Mouse (Mus musculus): ENCODE data around the gene Hoxc10.

The Hoxc10 gene

GRCm38 (mm10) chr15:102990461-102991397 lies 24.1 kb downstream of the Hoxc10 start, which contains the start of gene Hoxc8:
Gene Hoxc8, plus strand, starts transcription at chr15:102990607.
- DNase-seq (ENCODE audit: low read depth, low spot score): no peak

- DNase-seq (ENCODE audit: low read depth, low spot score): no peak
Measured at GRCm38 (mm10) chr15:102991782-102992181, 25.2 kb downstream of the Hoxc10 start.

GRCm38 (mm10) chr15:102992206-102992605 lies 25.6 kb downstream of the Hoxc10 start:
- DNase-seq (ENCODE audit: low read depth, low spot score): no peak

GRCm38 (mm10) chr15:102992863-102993262 lies 26.3 kb downstream of the Hoxc10 start:
- DNase-seq (ENCODE audit: low read depth, low spot score): no peak

GRCm38 (mm10) chr15:102996548-102996947 lies 30.0 kb downstream of the Hoxc10 start:
- no peak for DNase-seq (ENCODE audit: low read depth, low spot score)

- no peak for DNase-seq (ENCODE audit: low read depth, low spot score)
Measured at GRCm38 (mm10) chr15:102997431-102997830, 30.8 kb downstream of the Hoxc10 start.

GRCm38 (mm10) chr15:102997939-102998355 lies 31.4 kb downstream of the Hoxc10 start, which contains the start of gene Hoxc6:
Gene Hoxc6, plus strand, starts transcription at chr15:102998257.
- no peak for DNase-seq (ENCODE audit: low read depth, low spot score)

DNA sequence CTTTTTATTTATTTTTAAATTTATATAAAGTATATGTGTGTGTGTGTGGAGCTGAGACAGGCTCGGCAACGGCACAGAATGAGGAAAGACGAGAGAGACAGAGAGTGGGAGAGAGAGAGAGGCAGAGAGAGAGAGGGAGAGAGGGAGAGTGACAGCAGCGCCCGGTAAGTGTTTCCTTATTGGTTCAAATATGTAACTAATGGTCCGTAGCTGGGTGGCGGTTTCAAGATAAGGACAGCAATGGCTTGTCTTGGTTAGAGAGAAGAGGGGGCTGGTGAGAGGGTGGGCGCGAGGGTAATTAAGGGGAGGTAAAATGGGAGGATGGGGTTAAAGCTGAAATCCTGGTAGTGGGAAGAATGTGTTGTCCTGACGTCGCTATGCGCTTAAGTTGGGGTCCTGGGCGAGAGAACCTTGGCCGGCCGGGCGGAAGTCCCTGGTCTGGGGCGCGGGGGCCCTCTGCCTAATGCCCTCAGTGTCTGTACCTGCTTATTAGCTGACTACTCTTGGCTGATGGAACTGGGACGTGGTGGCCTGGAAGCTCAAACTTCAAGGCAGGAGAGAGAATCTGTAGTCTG lies 32.1 kb downstream of the Hoxc10 start:
- DNase-seq (ENCODE audit: low read depth, low spot score): no peak

GRCm38 (mm10) chr15:102999183-102999831 lies 32.7 kb downstream of the Hoxc10 start:
- DNase-seq (ENCODE audit: low read depth, low spot score): peak; percentile 22

GRCm38 (mm10) chr15:102999955-103000354 lies 33.4 kb downstream of the Hoxc10 start:
- no peak for DNase-seq (ENCODE audit: low read depth, low spot score)

GRCm38 (mm10) chr15:103000501-103000901 lies 33.9 kb downstream of the Hoxc10 start:
- DNase-seq (ENCODE audit: low read depth, low spot score): no peak

GRCm38 (mm10) chr15:103001370-103001769 lies 34.8 kb downstream of the Hoxc10 start:
- no peak for DNase-seq (ENCODE audit: low read depth, low spot score)

- DNase-seq (ENCODE audit: low read depth, low spot score): no peak
Measured at GRCm38 (mm10) chr15:103002156-103002555, 35.6 kb downstream of the Hoxc10 start.

- no peak for DNase-seq (ENCODE audit: low read depth, low spot score)
Measured at GRCm38 (mm10) chr15:103002821-103003448, 36.3 kb downstream of the Hoxc10 start.

DNA sequence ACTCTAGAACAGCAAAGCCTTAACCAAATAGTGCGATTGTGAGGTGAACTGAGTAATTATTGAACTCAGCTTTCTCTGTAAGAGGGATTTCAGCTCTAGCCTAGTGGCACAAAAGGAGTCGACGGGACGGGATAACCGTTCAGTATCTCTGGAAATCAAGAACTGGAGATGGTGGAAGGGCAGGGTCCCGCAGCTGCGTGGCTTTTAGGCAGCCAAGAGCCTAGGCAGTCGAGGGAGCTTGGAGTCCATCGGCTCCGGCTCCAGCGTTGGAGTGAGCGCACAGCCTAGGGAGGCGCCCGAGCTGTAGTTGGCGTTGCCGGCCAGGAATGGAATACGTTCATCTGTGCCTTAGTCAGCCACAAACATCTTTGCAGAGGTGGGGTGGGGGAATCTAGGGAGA lies 38.7 kb downstream of the Hoxc10 start:
- DNase-seq (ENCODE audit: low read depth, low spot score): no peak

DNA sequence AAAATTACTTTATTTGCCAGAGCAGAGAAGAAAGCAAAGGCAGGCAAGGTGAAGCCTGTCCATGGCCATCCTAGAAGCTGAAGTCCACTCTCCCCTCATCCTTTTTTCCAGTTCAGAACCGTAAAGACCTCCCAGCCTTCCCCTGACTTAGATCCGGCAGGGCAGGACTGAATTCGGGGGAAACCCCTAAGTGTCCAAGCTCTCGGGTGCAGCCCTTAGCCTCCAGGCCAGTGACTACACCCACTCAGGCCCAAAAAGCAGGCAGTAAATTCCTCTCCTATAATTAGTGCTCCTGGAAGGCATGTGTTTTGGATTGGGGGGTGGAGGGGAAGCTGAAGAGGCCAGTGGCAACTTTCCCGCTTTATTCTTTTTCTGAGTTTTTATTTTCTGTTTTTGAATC lies 39.2 kb downstream of the Hoxc10 start:
- DNase-seq (ENCODE audit: low read depth, low spot score): no peak

DNA sequence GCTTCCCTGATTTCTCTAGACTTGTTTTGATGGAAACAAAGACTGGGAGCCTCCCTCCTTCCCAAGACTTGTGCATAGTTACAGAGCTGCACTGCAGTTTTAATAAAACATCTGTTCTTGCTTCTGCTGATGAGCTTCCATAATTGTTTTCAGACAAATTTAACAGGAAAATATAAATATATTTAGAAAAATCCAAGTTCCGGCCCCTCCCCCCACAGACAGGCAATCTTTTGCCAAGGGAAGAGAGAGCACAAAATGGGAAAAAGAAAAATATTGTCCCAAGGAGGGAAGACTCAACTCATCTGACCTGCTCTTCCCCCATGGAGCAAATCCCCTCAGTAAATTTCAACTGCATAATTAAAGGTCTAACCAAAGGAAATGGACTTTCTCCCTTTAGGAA lies 39.7 kb downstream of the Hoxc10 start:
- DNase-seq (ENCODE audit: low read depth, low spot score): no peak

- no peak for DNase-seq (ENCODE audit: low read depth, low spot score)
Measured at GRCm38 (mm10) chr15:103009265-103010111, 42.9 kb downstream of the Hoxc10 start.

DNA sequence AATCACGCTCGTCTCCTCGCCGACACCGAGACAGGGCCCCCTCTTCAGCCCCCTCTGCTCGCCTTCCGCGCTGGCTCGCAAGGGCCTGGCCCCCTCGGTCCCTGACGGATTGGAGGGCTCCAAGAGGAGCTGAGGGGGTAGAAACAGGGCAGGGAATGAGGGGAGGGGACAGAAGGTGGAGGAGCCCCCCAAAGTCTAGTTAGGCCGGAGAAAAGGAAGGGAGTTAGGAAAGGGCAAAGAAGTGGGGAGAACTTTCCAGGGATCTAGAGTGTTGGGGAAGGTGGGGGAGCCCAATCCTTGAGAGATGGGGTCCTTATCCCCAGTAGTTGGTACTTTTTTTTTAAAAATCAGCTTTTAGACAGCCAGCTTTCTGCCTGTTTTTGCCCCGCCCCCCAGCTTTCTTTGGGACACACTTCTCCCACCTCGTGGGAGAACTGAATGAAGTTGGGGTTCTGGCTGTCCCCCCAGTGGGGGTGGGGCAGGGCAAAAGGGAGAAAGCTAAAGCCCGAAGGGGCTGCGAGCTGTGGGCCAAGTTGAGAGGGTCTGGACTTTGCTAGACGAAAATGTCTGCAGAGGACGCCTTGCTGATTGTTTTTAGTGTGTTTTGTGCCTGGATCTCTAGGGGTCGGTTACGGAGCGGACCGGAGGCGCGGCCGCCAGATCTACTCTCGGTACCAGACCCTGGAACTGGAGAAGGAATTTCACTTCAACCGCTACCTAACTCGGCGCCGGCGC lies 43.7 kb downstream of the Hoxc10 start:
- no peak for DNase-seq (ENCODE audit: low read depth, low spot score)

DNA sequence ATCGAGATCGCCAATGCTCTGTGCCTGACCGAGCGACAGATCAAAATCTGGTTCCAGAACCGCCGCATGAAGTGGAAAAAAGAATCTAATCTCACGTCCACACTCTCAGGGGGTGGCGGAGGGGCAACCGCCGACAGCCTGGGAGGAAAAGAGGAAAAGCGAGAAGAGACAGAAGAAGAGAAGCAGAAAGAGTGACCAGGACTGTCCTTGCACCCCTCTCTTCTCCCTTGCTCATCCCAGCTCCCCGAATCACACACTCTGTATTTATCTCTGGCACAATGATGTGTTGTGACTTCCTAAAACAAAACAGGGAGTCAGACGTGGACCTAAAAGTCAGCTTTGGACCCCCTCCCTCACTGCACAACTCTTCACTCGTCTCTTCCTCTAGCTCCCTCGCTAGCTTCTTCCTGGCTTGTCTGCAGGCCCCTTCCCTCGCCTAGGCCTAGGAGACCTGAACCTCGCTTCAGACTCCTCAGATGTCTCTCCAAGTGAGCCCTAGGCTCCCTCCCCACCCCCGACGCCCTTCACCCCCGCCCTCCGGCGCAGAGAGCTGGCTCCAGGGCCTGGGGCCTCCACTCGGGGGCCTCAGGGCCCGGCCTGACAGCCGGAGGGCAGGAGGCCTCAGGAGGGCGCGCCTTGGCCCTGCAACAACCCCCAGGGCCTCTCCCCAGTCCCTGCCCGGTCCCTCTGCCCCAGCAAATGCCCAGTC lies 44.4 kb downstream of the Hoxc10 start:
- no peak for DNase-seq (ENCODE audit: low read depth, low spot score)

Data from brain, adult 2 months (tissue).